Mouse (Mus musculus): ENCODE data around the gene Fsd1. TPM values are rescaled to one million over a fixed set of nuclear protein-coding genes. Genes with fewer than 3 reads are reported as not detected.
"Not testable (repeated sequence)": the region's sequence is repeated elsewhere in the genome, so short reads cannot be mapped to it uniquely, and the experiment has no call there.

Gene Fsd1
- 155 and 188 TPM in 2 replicates for polyA plus RNA-seq (2014; fragmentation: Nextera tagmentation; extraction: Ambion mirVana)

DNA sequence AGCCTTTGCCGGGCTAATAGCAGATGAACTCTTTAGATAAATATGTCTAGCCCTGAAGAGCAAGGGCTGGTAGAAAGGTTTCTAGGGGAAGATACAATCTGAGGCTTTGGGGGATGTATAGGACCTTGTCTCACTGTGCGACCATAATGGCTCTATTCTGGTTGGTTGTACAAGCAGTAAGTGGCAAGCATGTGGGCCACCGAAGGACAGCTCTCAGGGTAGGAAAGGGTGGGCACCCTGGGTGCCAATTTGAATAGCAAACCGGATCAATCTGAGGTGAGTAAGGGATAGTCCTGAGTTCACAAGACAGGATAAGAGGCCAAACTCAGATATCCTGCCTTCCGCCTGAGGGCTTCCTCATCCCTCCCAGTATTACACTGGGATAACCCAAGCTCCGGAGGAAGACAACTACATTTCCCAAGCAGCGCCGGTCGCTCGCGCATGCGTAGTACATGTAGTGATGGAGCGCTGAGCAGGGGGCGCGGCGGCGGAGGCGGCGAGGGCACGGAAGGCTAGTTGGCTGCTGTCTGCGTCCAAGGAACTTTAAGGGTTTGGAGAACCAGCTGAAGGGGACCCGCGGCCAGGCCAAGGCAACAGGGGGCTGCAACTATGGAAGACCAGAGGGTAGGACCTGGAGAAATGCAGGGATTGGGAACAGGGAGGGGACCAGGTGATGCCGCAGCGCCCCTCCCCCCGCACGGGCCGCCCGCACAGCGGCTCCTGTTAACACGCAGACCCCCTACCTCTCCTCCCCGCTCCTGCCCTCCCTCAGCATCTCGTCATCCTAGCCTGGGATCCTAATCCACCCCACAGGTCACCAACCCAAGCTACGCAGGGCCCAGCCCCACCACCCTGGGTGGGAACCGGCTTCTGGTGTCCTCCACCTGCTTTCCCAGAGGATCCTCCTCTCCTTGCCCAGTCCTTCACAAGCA, at the start of gene Fsd1:
Gene Fsd1, plus strand, starts transcription at position 480 of the 932 bp plus-strand sequence.
- Histone ChIP-seq H3K9ac (replicated peaks; ENCODE audit: low read depth, low read length) (peak within 1 kb of the TSS; percentile 70), H3K4me2 (ENCODE audit: low read depth, low read length) (peak within 1 kb of the TSS; percentile 48), H3K27ac (ENCODE audit: low read depth, low read length) (peak within 1 kb of the TSS; percentile 55), H3K4me1 (ENCODE audit: control insufficient read depth, insufficient read depth, low read length) (peaks cover 4% of the 10 kb centered on the region; the same call in 1 of the 2 replicates), H3K9me3 (ENCODE audit: control insufficient read depth, low read length) (no peaks in the 10 kb centered on the region), H3K36me3 (ENCODE audit: control insufficient read depth, insufficient read depth, low read length) (0 out of 2 replicates have a peak, but pooled peaks cover 4% of the 10 kb centered on the region), H3K27me3 (ENCODE audit: control insufficient read depth, insufficient read depth, low read length) (no peaks in the 10 kb centered on the region), H3K4me3 (ENCODE audit: low read depth, low read length) (peak within 1 kb of the TSS; percentile 74)
- ATAC-seq (ENCODE audit: low read depth): peak; percentile 85
- WGBS: 13% methylated on average over 26 of the region's 35 CpGs

DNA sequence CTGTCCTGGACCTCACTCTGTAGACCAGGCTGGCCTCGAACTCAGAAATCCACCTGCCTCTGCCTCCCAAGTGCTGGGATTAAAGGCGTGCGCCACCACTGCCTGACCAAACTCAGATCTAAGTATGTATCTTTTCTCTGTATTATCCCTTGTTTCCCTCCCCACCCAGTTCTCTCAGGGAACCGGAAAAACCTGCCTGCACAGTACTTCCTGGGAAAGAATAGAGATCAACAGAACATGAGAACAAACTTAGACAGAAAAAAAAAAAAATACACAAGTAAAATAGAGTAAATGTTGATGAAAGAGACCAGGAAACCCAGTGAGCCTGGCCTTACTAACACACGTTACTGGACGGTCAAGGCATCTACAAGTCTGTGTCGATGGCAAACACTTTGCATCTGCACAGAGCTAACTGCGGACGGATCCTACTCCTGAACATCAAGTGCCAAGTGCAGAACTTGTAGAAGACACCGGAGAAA, 41.9 kb upstream of the Fsd1 start:
- not testable (repeated sequence) for H3K36me3 ChIP-seq (ENCODE audit: control insufficient read depth, insufficient read depth, low read length); H3K9ac ChIP-seq (replicated peaks; ENCODE audit: low read depth, low read length); H3K9me3 ChIP-seq (ENCODE audit: control insufficient read depth, low read length); H3K27me3 ChIP-seq (ENCODE audit: control insufficient read depth, insufficient read depth, low read length); ATAC-seq (ENCODE audit: low read depth); H3K4me1 ChIP-seq (ENCODE audit: control insufficient read depth, insufficient read depth, low read length)
- 38% methylated on average over 10 of the region's 10 CpGs for WGBS
- Histone ChIP-seq H3K4me3 (ENCODE audit: low read depth, low read length) (peak overlapping the region; percentile 38), H3K27ac (ENCODE audit: low read depth, low read length) (peak overlapping the region; percentile 84; the same call in 1 of the 2 replicates), H3K4me2 (ENCODE audit: low read depth, low read length) (peak overlapping the region; percentile 71)

DNA sequence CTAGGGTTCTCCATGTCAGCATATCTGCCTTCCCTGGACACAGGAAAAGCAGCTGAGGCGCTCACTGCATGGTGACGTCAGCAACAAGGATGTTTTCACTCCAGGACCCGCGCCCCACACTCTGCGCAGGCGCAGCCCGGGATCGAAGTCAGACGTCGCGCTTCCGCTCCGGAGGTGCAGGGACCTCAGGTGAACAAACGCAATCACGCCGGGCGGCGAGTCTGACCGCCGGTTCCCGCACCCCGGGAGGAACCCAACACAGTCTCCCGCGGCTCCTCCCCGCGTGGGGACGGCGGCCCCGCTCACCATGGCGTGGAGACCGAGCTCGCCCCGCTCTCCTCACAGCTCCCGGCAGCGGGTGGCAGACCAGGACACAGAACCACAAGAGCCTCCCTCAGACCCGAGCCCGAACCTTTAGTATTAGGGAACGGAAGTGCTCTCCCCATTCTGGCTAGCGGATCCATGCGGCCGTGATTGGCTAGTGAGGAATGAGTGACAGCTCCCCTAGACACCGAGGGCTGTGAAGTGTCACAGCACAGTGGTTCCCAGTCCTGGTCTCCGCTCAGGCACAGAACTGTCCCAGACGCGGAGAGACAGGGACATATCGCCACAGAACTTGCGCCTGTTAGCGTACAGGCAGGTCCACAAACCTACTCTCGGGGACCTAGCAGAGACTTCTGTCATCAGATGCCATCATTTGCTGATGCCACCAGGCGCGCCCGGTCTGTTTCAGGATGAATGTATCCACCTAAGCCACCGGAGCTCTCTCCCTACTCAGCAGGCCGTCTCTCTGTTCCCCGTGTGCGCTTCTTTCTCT, 41.2 kb upstream of the Fsd1 start:
- H3K4me1 ChIP-seq (ENCODE audit: control insufficient read depth, insufficient read depth, low read length); H3K36me3 ChIP-seq (ENCODE audit: control insufficient read depth, insufficient read depth, low read length); H3K9me3 ChIP-seq (ENCODE audit: control insufficient read depth, low read length); H3K27me3 ChIP-seq (ENCODE audit: control insufficient read depth, insufficient read depth, low read length): not testable (repeated sequence)
- peak overlapping the region; percentile 84 for H3K27ac ChIP-seq (ENCODE audit: low read depth, low read length)
- WGBS: under 1% methylated on average over 56 of the region's 56 CpGs
- peak overlapping the region; percentile 59 for H3K9ac ChIP-seq (replicated peaks; ENCODE audit: low read depth, low read length)
- H3K4me3 ChIP-seq (ENCODE audit: low read depth, low read length): peak overlapping the region; percentile 38
- peak overlapping the region; percentile 71 for H3K4me2 ChIP-seq (ENCODE audit: low read depth, low read length)
- ATAC-seq (ENCODE audit: low read depth): peak; percentile 98

DNA sequence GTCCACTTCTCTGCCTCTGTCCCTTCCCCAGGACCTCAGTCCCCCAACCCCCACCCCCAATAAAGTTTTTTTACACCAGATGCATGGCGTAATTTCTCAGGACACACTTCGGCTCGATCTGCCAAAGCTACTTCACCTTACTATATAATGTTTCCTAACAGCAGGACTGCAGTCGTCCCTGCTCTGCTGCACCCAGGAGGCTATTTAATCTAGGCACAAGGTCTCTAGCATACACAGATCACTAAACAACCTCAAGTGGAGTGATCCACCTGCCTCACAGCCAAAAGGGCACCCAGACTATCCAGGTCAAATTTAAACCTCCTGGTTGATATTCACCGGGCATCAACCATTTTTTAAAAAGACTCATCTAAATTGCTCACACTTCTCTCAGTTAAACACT, 40.6 kb upstream of the Fsd1 start:
- Histone ChIP-seq H3K27ac (ENCODE audit: low read depth, low read length) (peak overlapping the region; percentile 84), H3K4me3 (ENCODE audit: low read depth, low read length) (peak overlapping the region; percentile 38), H3K27me3 (ENCODE audit: control insufficient read depth, insufficient read depth, low read length) (no peaks in the 10 kb centered on the region), H3K9me3 (ENCODE audit: control insufficient read depth, low read length) (no peaks in the 10 kb centered on the region), H3K4me1 (ENCODE audit: control insufficient read depth, insufficient read depth, low read length) (peaks cover 3% of the 10 kb centered on the region; the same call in 1 of the 2 replicates), H3K36me3 (ENCODE audit: control insufficient read depth, insufficient read depth, low read length) (no peaks in the 10 kb centered on the region), H3K9ac (replicated peaks; ENCODE audit: low read depth, low read length) (peak overlapping the region; percentile 59), H3K4me2 (ENCODE audit: low read depth, low read length) (peak overlapping the region; percentile 71)
- ATAC-seq (ENCODE audit: low read depth): no peak
- WGBS: 23% methylated on average over 5 of the region's 5 CpGs

DNA sequence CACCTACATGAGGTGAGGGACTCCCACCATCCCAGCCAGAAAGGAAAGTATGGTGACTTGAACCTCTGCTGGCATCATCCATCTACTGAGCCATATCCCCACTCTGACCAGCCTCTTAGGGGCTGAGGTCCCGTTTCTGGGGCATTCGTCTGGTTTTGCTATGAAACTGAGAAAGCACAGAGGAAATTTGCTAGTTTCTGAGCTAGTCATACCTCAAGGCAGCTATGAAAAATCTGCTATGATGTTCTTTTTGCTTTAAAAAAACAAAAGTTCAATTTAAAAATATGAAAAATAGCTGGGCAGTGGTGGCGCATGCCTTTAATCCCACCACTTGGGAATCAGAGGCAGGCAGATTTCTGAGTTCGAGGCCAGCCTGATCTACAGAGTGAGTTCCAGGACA, 37.7 kb upstream of the Fsd1 start:
- H3K27me3 ChIP-seq (ENCODE audit: control insufficient read depth, insufficient read depth, low read length): no peaks in the 10 kb centered on the region
- ATAC-seq (ENCODE audit: low read depth): no peak
- no peak overlapping the region for H3K9ac ChIP-seq (replicated peaks; ENCODE audit: low read depth, low read length)
- no peaks in the 10 kb centered on the region for H3K36me3 ChIP-seq (ENCODE audit: control insufficient read depth, insufficient read depth, low read length)
- H3K9me3 ChIP-seq (ENCODE audit: control insufficient read depth, low read length): no peaks in the 10 kb centered on the region
- H3K4me3 ChIP-seq (ENCODE audit: low read depth, low read length): no peak overlapping the region
- no peak overlapping the region for H3K27ac ChIP-seq (ENCODE audit: low read depth, low read length)
- H3K4me1 ChIP-seq (ENCODE audit: control insufficient read depth, insufficient read depth, low read length): peaks cover 3% of the 10 kb centered on the region; the same call in 1 of the 2 replicates
- no peak overlapping the region for H3K4me2 ChIP-seq (ENCODE audit: low read depth, low read length)
- 94% methylated on average over 4 of the region's 4 CpGs for WGBS

DNA sequence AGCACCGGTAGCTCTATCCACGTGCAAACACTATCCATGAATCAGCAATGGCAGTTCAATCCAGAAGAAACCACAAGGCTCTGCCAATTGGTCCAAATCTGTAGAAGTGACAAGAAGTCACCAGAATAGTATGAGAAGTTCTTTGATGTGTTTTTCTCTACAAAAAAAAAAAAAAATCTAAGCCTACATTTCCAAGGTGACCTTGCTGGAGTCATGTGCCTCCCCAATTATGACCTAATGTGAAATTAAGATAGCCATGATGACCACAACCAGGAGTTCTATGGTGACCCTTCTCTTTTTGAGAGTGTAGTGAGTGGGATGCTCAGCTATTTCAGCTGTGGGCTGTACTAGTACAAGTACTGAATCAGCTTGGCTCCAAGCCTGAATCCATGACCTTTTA, 36.9 kb upstream of the Fsd1 start, which contains the start of gene Zfp119b:
Gene Zfp119b, minus strand, starts transcription at position 101 of the 400 bp plus-strand sequence.
- H3K27me3 ChIP-seq (ENCODE audit: control insufficient read depth, insufficient read depth, low read length): no peaks in the 10 kb centered on the region
- 94% methylated on average over 2 of the region's 2 CpGs for WGBS
- no peak within 1 kb of the TSS for H3K9ac ChIP-seq (replicated peaks; ENCODE audit: low read depth, low read length)
- H3K4me2 ChIP-seq (ENCODE audit: low read depth, low read length): no peak within 1 kb of the TSS
- H3K36me3 ChIP-seq (ENCODE audit: control insufficient read depth, insufficient read depth, low read length): no peaks in the 10 kb centered on the region
- no peak within 1 kb of the TSS for H3K4me3 ChIP-seq (ENCODE audit: low read depth, low read length)
- no peak within 1 kb of the TSS for H3K27ac ChIP-seq (ENCODE audit: low read depth, low read length)
- no peaks in the 10 kb centered on the region for H3K9me3 ChIP-seq (ENCODE audit: control insufficient read depth, low read length)
- no peak for ATAC-seq (ENCODE audit: low read depth)
- H3K4me1 ChIP-seq (ENCODE audit: control insufficient read depth, insufficient read depth, low read length): peaks cover 3% of the 10 kb centered on the region; the same call in 1 of the 2 replicates

DNA sequence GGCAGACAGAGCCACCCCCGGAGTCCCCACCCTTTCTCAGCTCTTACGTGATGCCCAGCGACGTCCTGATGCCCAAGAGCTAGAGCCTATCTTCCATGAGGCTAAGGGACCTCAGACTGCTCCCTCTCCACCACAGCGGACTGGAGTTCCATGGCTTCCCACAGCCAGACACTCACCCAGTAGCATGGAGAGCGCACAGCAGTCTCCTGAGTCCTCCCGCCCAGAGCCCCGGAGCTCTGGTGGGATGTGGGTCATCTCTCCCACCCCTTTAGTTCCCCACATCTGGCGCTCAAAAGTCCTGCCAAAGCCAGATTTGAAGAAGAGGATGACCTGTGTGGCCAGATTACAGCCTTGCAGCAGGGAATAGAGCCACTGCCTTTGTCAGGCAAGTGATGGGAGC, 35.7 kb upstream of the Fsd1 start:
- 83% methylated on average over 9 of the region's 9 CpGs for WGBS

DNA sequence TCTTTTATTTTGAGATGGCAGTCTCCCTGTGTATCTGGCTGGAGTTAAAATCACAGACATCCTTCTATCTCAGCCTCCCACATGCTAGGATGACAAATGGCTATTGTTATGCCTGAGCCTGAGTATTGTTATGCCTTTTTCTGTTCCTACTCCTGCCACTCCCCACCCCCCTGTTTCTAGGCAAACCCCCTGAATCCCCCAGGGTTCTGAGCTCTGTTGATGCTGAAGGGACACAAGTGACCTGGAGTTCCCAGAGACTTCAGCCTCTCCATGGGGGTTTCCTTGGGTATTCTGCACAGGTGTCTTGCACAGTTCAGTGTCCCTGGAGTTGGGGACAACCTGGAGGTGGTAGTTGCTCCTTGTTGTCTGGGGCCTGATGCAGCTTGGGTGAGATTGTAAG, 34.3 kb upstream of the Fsd1 start:
- Histone ChIP-seq H3K4me3 (ENCODE audit: low read depth, low read length) (no peak overlapping the region), H3K36me3 (ENCODE audit: control insufficient read depth, insufficient read depth, low read length) (no peaks in the 10 kb centered on the region), H3K4me1 (ENCODE audit: control insufficient read depth, insufficient read depth, low read length) (no peaks in the 10 kb centered on the region), H3K27me3 (ENCODE audit: control insufficient read depth, insufficient read depth, low read length) (no peaks in the 10 kb centered on the region), H3K9me3 (ENCODE audit: control insufficient read depth, low read length) (no peaks in the 10 kb centered on the region), H3K4me2 (ENCODE audit: low read depth, low read length) (no peak overlapping the region), H3K9ac (replicated peaks; ENCODE audit: low read depth, low read length) (no peak overlapping the region), H3K27ac (ENCODE audit: low read depth, low read length) (no peak overlapping the region)
- no peak for ATAC-seq (ENCODE audit: low read depth)

More for the DNA sequence above, 35.7 kb upstream of the Fsd1 start:
- H3K9me3 ChIP-seq (ENCODE audit: control insufficient read depth, low read length): no peaks in the 10 kb centered on the region
- peaks cover 1% of the 10 kb centered on the region; the same call in 1 of the 2 replicates for H3K4me1 ChIP-seq (ENCODE audit: control insufficient read depth, insufficient read depth, low read length)
- no peaks in the 10 kb centered on the region for H3K27me3 ChIP-seq (ENCODE audit: control insufficient read depth, insufficient read depth, low read length)
- no peak overlapping the region for H3K4me2 ChIP-seq (ENCODE audit: low read depth, low read length)
- no peak for ATAC-seq (ENCODE audit: low read depth)
- H3K36me3 ChIP-seq (ENCODE audit: control insufficient read depth, insufficient read depth, low read length): no peaks in the 10 kb centered on the region
- H3K9ac ChIP-seq (replicated peaks; ENCODE audit: low read depth, low read length): no peak overlapping the region
- H3K27ac ChIP-seq (ENCODE audit: low read depth, low read length): no peak overlapping the region
- H3K4me3 ChIP-seq (ENCODE audit: low read depth, low read length): no peak overlapping the region
